ENCODE assay signal across 13 mouse cellular contexts in the genomic region with DNA sequence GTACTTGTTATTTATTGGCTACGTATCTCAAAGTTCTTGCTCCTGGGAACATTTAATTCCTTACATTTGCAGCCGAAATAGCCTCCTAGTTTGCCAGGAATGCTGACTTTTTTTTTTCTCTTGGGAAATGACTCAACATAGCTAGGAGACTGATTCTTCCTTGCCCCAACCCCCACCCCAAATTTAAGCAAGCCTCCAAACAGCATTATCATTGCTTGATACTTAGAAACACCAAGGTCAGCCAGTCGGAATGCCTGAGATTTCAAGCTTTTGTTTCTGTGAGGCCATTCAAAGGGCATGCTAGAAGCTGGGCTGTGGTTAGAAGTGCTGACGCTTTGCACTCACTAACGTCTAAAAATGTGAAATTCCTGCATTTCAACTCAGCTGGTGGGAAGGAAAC. TPM values are rescaled to one million over a fixed set of nuclear protein-coding genes. Genes with fewer than 3 reads are reported as not detected.
DNase-seq lines count a peak whose midpoint lies in the region; ATAC-seq lines count a peak whose summit lies in the region.
"Had no signal": no experiment of that assay in that cellular context is flagged by ENCODE, and none has a peak within 500 bp of the region (broad histone marks: within the 10 kb centered on the region; RNA-seq: fewer than 3 reads in every experiment).

No protein-coding gene starts in this region.

- no peak overlapping the region for H3K4me2 ChIP-seq in intestine, embryonic 14.5 days (ENCODE audit: low read length)
- H3K4me2 ChIP-seq in intestine, embryonic 15.5 days (replicated peaks): no peak overlapping the region
- H3K4me2 ChIP-seq: forebrain, embryonic 12.5 days had no signal

- no peak for ATAC-seq in intestine, embryonic 14.5 days (replicated peaks; ENCODE audit: low FRiP score, low TSS enrichment, low read depth)
- ATAC-seq in intestine, embryonic 15.5 days: no peak

- DNase-seq in intestine, embryonic 14.5 days (ENCODE audit: low spot score): peak; percentile 37
- peak; percentile 55 for DNase-seq in ovary, adult 18-20 months (ENCODE audit: low spot score)
- no peak for DNase-seq in ovary, postnatal 10 days (ENCODE audit: low spot score)
- no peak for DNase-seq in natural killer cell, adult 2 months (ENCODE audit: low spot score in 2 of 2)
- no peak for DNase-seq in left cerebral cortex, adult 18-20 months (ENCODE audit: low spot score in 2 of 2)
- DNase-seq: cerebellum, adult 8-10 months; gastrocnemius, postnatal 36 days had no signal

- H3K27me3 ChIP-seq in intestine, embryonic 14.5 days (replicated peaks; ENCODE audit: control insufficient read depth, insufficient read depth, low read length): no peaks in the 10 kb centered on the region
- no peaks in the 10 kb centered on the region for H3K27me3 ChIP-seq in intestine, embryonic 15.5 days (replicated peaks)

- H3K4me1 ChIP-seq in intestine, embryonic 14.5 days (replicated peaks; ENCODE audit: control insufficient read depth, insufficient read depth, low read length): no peaks in the 10 kb centered on the region
- H3K4me1 ChIP-seq in intestine, embryonic 15.5 days (replicated peaks): no peaks in the 10 kb centered on the region
- no peaks in the 10 kb centered on the region for H3K4me1 ChIP-seq in brown adipose tissue, adult 24 weeks (ENCODE audit: control insufficient read depth, insufficient read depth, insufficient read length, low read length)
- H3K4me1 ChIP-seq: forebrain, embryonic 12.5 days had no signal

- H3K9me3 ChIP-seq in intestine, embryonic 14.5 days (ENCODE audit: control insufficient read depth, low read length): no peaks in the 10 kb centered on the region
- H3K9me3 ChIP-seq in intestine, embryonic 15.5 days: no peaks in the 10 kb centered on the region
- H3K9me3 ChIP-seq: forebrain, embryonic 12.5 days; midbrain, embryonic 10.5 days had no signal

- H3K36me3 ChIP-seq in intestine, embryonic 14.5 days (ENCODE audit: control insufficient read depth, insufficient read depth, low read length): 0 out of 2 replicates have a peak, but pooled peaks cover 3% of the 10 kb centered on the region
- H3K36me3 ChIP-seq in intestine, embryonic 15.5 days: no peaks in the 10 kb centered on the region
- H3K36me3 ChIP-seq: forebrain, embryonic 12.5 days; midbrain, embryonic 10.5 days had no signal

- H3K4me3 ChIP-seq in intestine, embryonic 14.5 days (ENCODE audit: low read depth, low read length): no peak overlapping the region
- no peak overlapping the region for H3K4me3 ChIP-seq in intestine, embryonic 15.5 days (replicated peaks)
- H3K4me3 ChIP-seq in brown adipose tissue, adult 24 weeks (ENCODE audit: insufficient read depth, low read depth, low read length): no peak overlapping the region
- H3K4me3 ChIP-seq: forebrain, embryonic 12.5 days; midbrain, embryonic 10.5 days had no signal

- no peak overlapping the region for H3K27ac ChIP-seq in intestine, embryonic 14.5 days (ENCODE audit: low read depth)
- no peak overlapping the region for H3K27ac ChIP-seq in intestine, embryonic 15.5 days
- H3K27ac ChIP-seq in brown adipose tissue, adult 24 weeks (replicated peaks; ENCODE audit: low read depth, low read length): peak overlapping the region; percentile 21
- H3K27ac ChIP-seq: forebrain, embryonic 12.5 days; liver, embryonic 14.5 days; midbrain, embryonic 10.5 days had no signal

- WGBS in intestine, embryonic 14.5 days: 60% methylated on average over 5 of the region's 5 CpGs
- WGBS in intestine, embryonic 15.5 days: 59% methylated on average over 5 of the region's 5 CpGs

- H3K9ac ChIP-seq in intestine, embryonic 14.5 days (ENCODE audit: low read length): no peak overlapping the region
- no peak overlapping the region for H3K9ac ChIP-seq in intestine, embryonic 15.5 days
- H3K9ac ChIP-seq: forebrain, embryonic 12.5 days; liver, embryonic 14.5 days had no signal

RNA-seq across cellular contexts. Expression of gene A730049H05Rik, which starts 11.1 kb away (rescaled TPM):
- 0.24 and 0.42 TPM in 2 replicates for polyA plus RNA-seq in intestine, embryonic 14.5 days (2014; fragmentation: Nextera tagmentation; extraction: Ambion mirVana)
- polyA plus RNA-seq in intestine, embryonic 15.5 days (2015; fragmentation: Nextera tagmentation; extraction: Ambion mirVana): 0.36 and 0.66 TPM in 2 replicates
- polyA plus RNA-seq in brown adipose tissue, adult 24 weeks (2012; ENCODE audit: insufficient read depth, insufficient read length, missing spikeins): not detected in 2 replicates
- total RNA-seq in left cerebral cortex, adult 18-20 months (2021): not detected
- total RNA-seq: left cerebral cortex, postnatal 36 days had no signal

RNA-seq across cellular contexts. Expression of gene Gm15737, which starts 41.8 kb away (rescaled TPM):
- 0.20 and 0.28 TPM in 2 replicates for polyA plus RNA-seq in intestine, embryonic 14.5 days (2014; fragmentation: Nextera tagmentation; extraction: Ambion mirVana)
- 0.08 TPM in 2 replicates for polyA plus RNA-seq in intestine, embryonic 15.5 days (2015; fragmentation: Nextera tagmentation; extraction: Ambion mirVana)
- not detected in 2 replicates for polyA plus RNA-seq in brown adipose tissue, adult 24 weeks (2012; ENCODE audit: insufficient read depth, insufficient read length, missing spikeins)
- not detected for total RNA-seq in left cerebral cortex, adult 18-20 months (2021)
- total RNA-seq: left cerebral cortex, postnatal 36 days had no signal
- polyA plus RNA-seq: forebrain, embryonic 12.5 days; liver, embryonic 14.5 days; midbrain, embryonic 10.5 days had no signal

Comparison
In these comparisons a context has a peak if more than half of its experiments do, and no peak if none do; other contexts are left out.
1. DNase-seq: peak in intestine, embryonic 14.5 days (single experiment) and ovary, adult 18-20 months (single experiment); none in ovary, postnatal 10 days (single experiment), natural killer cell, adult 2 months (0 of 2) and left cerebral cortex, adult 18-20 months (0 of 2).